Mouse (Mus musculus) heart, embryonic 16.5 days (tissue): ENCODE measurements around the gene Mex3d. TPM values are rescaled to one million over a fixed set of nuclear protein-coding genes. Genes with fewer than 3 reads are reported as not detected.

ENCODE experiments used
- ATAC-seq: fragments of 200-750 bp; cut with Nextera tagmentation; replicated peaks from 2 replicates; pipeline ENCODE4 v1.8.0; 2017; ENCODE audit warnings: moderate number of reproducible peaks; ENCODE audit not compliant: insufficient read depth, low FRiP score; ENCODE audit errors: extremely low read depth
- H3K27ac ChIP-seq: fragments of 300-500 bp; sonication (generic); 2 replicates; pipeline ENCODE4 v1.5.1; 2014; ENCODE audit warnings: mild to moderate bottlenecking, low read length, control low read depth, moderate library complexity
- H3K27me3 ChIP-seq: fragments of 300-500 bp; sonication (generic); 2 replicates; pipeline ENCODE4 v1.6.1; 2014; ENCODE audit warnings: low read length, mixed read lengths; ENCODE audit not compliant: control insufficient read depth, insufficient read depth
- H3K36me3 ChIP-seq: fragments of 300-500 bp; sonication (generic); 2 replicates; pipeline ENCODE4 v1.6.1; 2014; ENCODE audit not compliant: control insufficient read depth, insufficient read depth
- H3K4me1 ChIP-seq: fragments of 300-500 bp; sonication (generic); 2 replicates; pipeline ENCODE4 v1.6.1; 2014; ENCODE audit warnings: low read length, mixed read lengths; ENCODE audit not compliant: control insufficient read depth, insufficient read depth
- H3K4me2 ChIP-seq: fragments of 300-500 bp; sonication (generic); 2 replicates; pipeline ENCODE4 v1.6.1; 2014; ENCODE audit warnings: low read depth, mild to moderate bottlenecking, control low read depth, low read length
- H3K4me3 ChIP-seq: fragments of 300-500 bp; sonication (generic); 2 replicates; pipeline ENCODE4 v1.5.1; 2014; ENCODE audit warnings: mild to moderate bottlenecking, control low read depth, low read length
- H3K9ac ChIP-seq: fragments of 300-500 bp; sonication (generic); 2 replicates; pipeline ENCODE4 v1.6.1; 2014; ENCODE audit warnings: low read length, control low read depth
- H3K9me3 ChIP-seq: fragments of 300-500 bp; sonication (generic); replicated peaks from 2 replicates; pipeline ENCODE4 v1.6.1; 2016; ENCODE audit warnings: low read length; ENCODE audit not compliant: control insufficient read depth
- WGBS: fragments of 180-500 bp; shearing (Covaris S2); extraction: QIAGEN DNeasy Blood & Tissue Kit; methylation state at CpG from one replicate; pipeline ENCODE4 v1.1.7; 2014; 5-methylcytosine and 5-hydroxymethylcytosine counted together
- polyA plus RNA-seq: library from polyadenylated mRNA; unstranded; fragments of >200 nt; fragmentation: Nextera tagmentation; extraction: Ambion mirVana; gene quantifications from 2 replicates; pipeline ENCODE4 v1.2.1, GENCODE M21; 2015

Gene Mex3d
- polyA plus RNA-seq, 1 experiment from 2014 or later, result 2.8 TPM

- H3K9me3 ChIP-seq, result no peaks in the 10 kb centered on the region; the same call in 1 of the 2 replicates
- no peak overlapping the region for H3K27ac ChIP-seq
- ATAC-seq, result no peak
- H3K27me3 ChIP-seq, result peaks cover 82% of the 10 kb centered on the region
- no peaks in the 10 kb centered on the region for H3K36me3 ChIP-seq
- H3K4me1 ChIP-seq, result peaks cover 5% of the 10 kb centered on the region; the same call in 1 of the 2 replicates
- H3K4me2 ChIP-seq, result peak overlapping the region; percentile 50
- H3K9ac ChIP-seq, result no peak overlapping the region
- 3% methylated on average over 34 of the region's 34 CpGs for WGBS
- peak overlapping the region; percentile 27 for H3K4me3 ChIP-seq
Observed at GRCm38 (mm10) chr10:80356737-80357136, 30.7 kb downstream of the Mex3d start.

GRCm38 (mm10) chr10:80356001-80356682 is 31.3 kb downstream of the Mex3d start, which contains the start of gene Plk5:
TSS of gene Plk5 (plus strand) at chr10:80356459.
- H3K9ac ChIP-seq, result no peak within 1 kb of the TSS
- H3K27ac ChIP-seq, result no peak within 1 kb of the TSS
- H3K27me3 ChIP-seq, result peaks cover 83% of the 10 kb centered on the region
- H3K4me2 ChIP-seq, result peak within 1 kb of the TSS; percentile 50
- H3K4me3 ChIP-seq, result peak within 1 kb of the TSS; percentile 27
- peaks cover 5% of the 10 kb centered on the region; the same call in 1 of the 2 replicates for H3K4me1 ChIP-seq
- no peaks in the 10 kb centered on the region; the same call in 1 of the 2 replicates for H3K9me3 ChIP-seq
- ATAC-seq, result no peak
- WGBS, result 1% methylated on average over 50 of the region's 53 CpGs
- H3K36me3 ChIP-seq, result no peaks in the 10 kb centered on the region

GRCm38 (mm10) chr10:80355431-80355830 is 32.0 kb downstream of the Mex3d start:
- Histone ChIP-seq H3K27me3 (peaks cover 85% of the 10 kb centered on the region), H3K4me3 (no peak overlapping the region), H3K9me3 (no peaks in the 10 kb centered on the region; the same call in 1 of the 2 replicates), H3K36me3 (no peaks in the 10 kb centered on the region), H3K27ac (no peak overlapping the region), H3K4me1 (peaks cover 5% of the 10 kb centered on the region; the same call in 1 of the 2 replicates), H3K4me2 (no peak overlapping the region), H3K9ac (no peak overlapping the region)
- WGBS, result 15% methylated on average over 9 of the region's 9 CpGs
- no peak for ATAC-seq

- Histone ChIP-seq H3K4me2 (no peak overlapping the region), H3K9ac (no peak overlapping the region), H3K27ac (no peak overlapping the region), H3K4me1 (peaks cover 14% of the 10 kb centered on the region), H3K27me3 (peaks cover 75% of the 10 kb centered on the region), H3K9me3 (no peaks in the 10 kb centered on the region), H3K36me3 (no peaks in the 10 kb centered on the region), H3K4me3 (no peak overlapping the region)
- ATAC-seq, result no peak
- 43% methylated on average over 8 of the region's 8 CpGs for WGBS
Observed at GRCm38 (mm10) chr10:80352727-80353126, 34.7 kb downstream of the Mex3d start.

- no peak overlapping the region for H3K4me2 ChIP-seq
Observed at GRCm38 (mm10) chr10:80351896-80352295, 35.6 kb downstream of the Mex3d start.

GRCm38 (mm10) chr10:80350292-80350691 is 37.2 kb downstream of the Mex3d start:
- Histone ChIP-seq H3K9ac (no peak overlapping the region), H3K9me3 (no peaks in the 10 kb centered on the region), H3K27ac (no peak overlapping the region), H3K27me3 (peaks cover 70% of the 10 kb centered on the region), H3K4me3 (no peak overlapping the region), H3K4me2 (no peak overlapping the region), H3K36me3 (no peaks in the 10 kb centered on the region), H3K4me1 (peaks cover 13% of the 10 kb centered on the region)
- 2% methylated on average over 7 of the region's 7 CpGs for WGBS
- peak; percentile 49 for ATAC-seq

More at GRCm38 (mm10) chr10:80351896-80352295, 35.6 kb downstream of the Mex3d start:
- Histone ChIP-seq H3K27ac (no peak overlapping the region), H3K4me1 (peaks cover 14% of the 10 kb centered on the region), H3K4me3 (no peak overlapping the region), H3K27me3 (peaks cover 73% of the 10 kb centered on the region), H3K36me3 (no peaks in the 10 kb centered on the region), H3K9ac (no peak overlapping the region), H3K9me3 (no peaks in the 10 kb centered on the region)
- no peak for ATAC-seq
- WGBS, result 26% methylated on average over 11 of the region's 11 CpGs

GRCm38 (mm10) chr10:80348981-80349380 is 38.5 kb downstream of the Mex3d start:
- 0 out of 2 replicates have a peak, but pooled peaks have one; percentile 7 for ATAC-seq
- Histone ChIP-seq H3K36me3 (no peaks in the 10 kb centered on the region), H3K4me1 (peaks cover 25% of the 10 kb centered on the region), H3K9me3 (no peaks in the 10 kb centered on the region), H3K4me2 (peak overlapping the region; percentile 64), H3K27ac (no peak overlapping the region), H3K9ac (peak overlapping the region; percentile 64), H3K4me3 (peak overlapping the region; percentile 51), H3K27me3 (peaks cover 67% of the 10 kb centered on the region)
- 16% methylated on average over 25 of the region's 26 CpGs for WGBS

GRCm38 (mm10) chr10:80348244-80348781 is 39.1 kb downstream of the Mex3d start, which contains the start of gene Adamtsl5:
TSS of gene Adamtsl5 (minus strand) at chr10:80348412.
- WGBS, result 2% methylated on average over 34 of the region's 42 CpGs
- Histone ChIP-seq H3K9me3 (no peaks in the 10 kb centered on the region), H3K27ac (0 out of 2 replicates have a peak within 1 kb of the TSS, but pooled peaks have one; percentile 22), H3K27me3 (peaks cover 68% of the 10 kb centered on the region), H3K4me3 (peak within 1 kb of the TSS; percentile 51), H3K9ac (peak within 1 kb of the TSS; percentile 64), H3K36me3 (no peaks in the 10 kb centered on the region), H3K4me1 (peaks cover 29% of the 10 kb centered on the region), H3K4me2 (peak within 1 kb of the TSS; percentile 64)
- ATAC-seq, result peak; percentile 55

- Histone ChIP-seq H3K9me3 (no peaks in the 10 kb centered on the region), H3K4me1 (peaks cover 36% of the 10 kb centered on the region), H3K4me3 (peak overlapping the region; percentile 51), H3K27me3 (peaks cover 67% of the 10 kb centered on the region), H3K9ac (peak overlapping the region; percentile 64), H3K27ac (no peak overlapping the region), H3K36me3 (no peaks in the 10 kb centered on the region), H3K4me2 (peak overlapping the region; percentile 64)
- ATAC-seq, result no peak
- WGBS, result 6% methylated on average over 17 of the region's 17 CpGs
Observed at GRCm38 (mm10) chr10:80347514-80347967, 39.9 kb downstream of the Mex3d start.
